Mouse (Mus musculus): ENCODE results near the gene Stac3. TPM values are rescaled to one million over a fixed set of nuclear protein-coding genes. Genes with fewer than 3 reads are reported as not detected.

The Stac3 gene
- polyA plus RNA-seq, 1 experiment from 2014 or later, result 2.0 TPM

Other genes starting within 250 kb of the Stac3 start
- 115 and 130 TPM in 2 replicates for gene Kif5a, start 238.3 kb upstream of the Stac3 start, polyA plus RNA-seq (2015; fragmentation: Nextera tagmentation; extraction: Ambion mirVana)
- 355 and 358 TPM in 2 replicates for gene Dctn2, start 235.3 kb upstream of the Stac3 start, polyA plus RNA-seq (2015; fragmentation: Nextera tagmentation; extraction: Ambion mirVana)
- gene Mbd6, start 212.7 kb upstream of the Stac3 start, polyA plus RNA-seq (2015; fragmentation: Nextera tagmentation; extraction: Ambion mirVana), result 11.2 and 11.5 TPM in 2 replicates
- gene Mars, start 189.9 kb upstream of the Stac3 start, polyA plus RNA-seq (2015; fragmentation: Nextera tagmentation; extraction: Ambion mirVana), result 108 and 113 TPM in 2 replicates
- gene Arhgap9, start 179.7 kb upstream of the Stac3 start, polyA plus RNA-seq (2015; fragmentation: Nextera tagmentation; extraction: Ambion mirVana), result 0.79 and 0.81 TPM in 2 replicates
- 1.8 and 2.1 TPM in 2 replicates for gene Gli1, start 159.7 kb upstream of the Stac3 start, polyA plus RNA-seq (2015; fragmentation: Nextera tagmentation; extraction: Ambion mirVana)
- gene Inhbe, start 147.3 kb upstream of the Stac3 start, polyA plus RNA-seq (2015; fragmentation: Nextera tagmentation; extraction: Ambion mirVana), result 0.03 and 0.09 TPM in 2 replicates
- not detected in 2 replicates for gene Inhbc, start 131.3 kb upstream of the Stac3 start, polyA plus RNA-seq (2015; fragmentation: Nextera tagmentation; extraction: Ambion mirVana)
- gene R3hdm2, start 121.4 kb upstream of the Stac3 start, polyA plus RNA-seq (2015; fragmentation: Nextera tagmentation; extraction: Ambion mirVana), result 34.0 and 37.4 TPM in 2 replicates
- 23.2 and 29.5 TPM in 2 replicates for gene Ndufa4l2, start 13.3 kb downstream of the Stac3 start, polyA plus RNA-seq (2015; fragmentation: Nextera tagmentation; extraction: Ambion mirVana)
- gene Shmt2, start 20.8 kb downstream of the Stac3 start, polyA plus RNA-seq (2015; fragmentation: Nextera tagmentation; extraction: Ambion mirVana), result 52.8 and 59.3 TPM in 2 replicates
- gene Nxph4, start 32.9 kb downstream of the Stac3 start, polyA plus RNA-seq (2015; fragmentation: Nextera tagmentation; extraction: Ambion mirVana), result 129 and 136 TPM in 2 replicates
- gene Lrp1, start 119.5 kb downstream of the Stac3 start, polyA plus RNA-seq (2015; fragmentation: Nextera tagmentation; extraction: Ambion mirVana), result 109 and 125 TPM in 2 replicates
- gene Stat6, start 141.3 kb downstream of the Stac3 start, polyA plus RNA-seq (2015; fragmentation: Nextera tagmentation; extraction: Ambion mirVana), result 6.0 and 8.0 TPM in 2 replicates
- 2.9 and 3.9 TPM in 2 replicates for gene Nemp1, start 165.2 kb downstream of the Stac3 start, polyA plus RNA-seq (2015; fragmentation: Nextera tagmentation; extraction: Ambion mirVana)
- gene Nab2, start 166.9 kb downstream of the Stac3 start, polyA plus RNA-seq (2015; fragmentation: Nextera tagmentation; extraction: Ambion mirVana), result 2.2 and 3.2 TPM in 2 replicates
- 0.52 and 0.73 TPM in 2 replicates for gene Myo1a, start 203.5 kb downstream of the Stac3 start, polyA plus RNA-seq (2015; fragmentation: Nextera tagmentation; extraction: Ambion mirVana)
- gene Tac2, start 222.8 kb downstream of the Stac3 start, polyA plus RNA-seq (2015; fragmentation: Nextera tagmentation; extraction: Ambion mirVana), result 0.74 and 2.5 TPM in 2 replicates
- 2.4 TPM in 2 replicates for gene Zbtb39, start 237.9 kb downstream of the Stac3 start, polyA plus RNA-seq (2015; fragmentation: Nextera tagmentation; extraction: Ambion mirVana)